Mouse (Mus musculus) bone marrow, adult 2 months (tissue): Measurements from ENCODE around the gene Dzip1l. TPM values are rescaled to one million over a fixed set of nuclear protein-coding genes. Genes with fewer than 3 reads are reported as not detected.

ENCODE experiments used
- H3K27ac ChIP-seq: fragments of 200-500 bp; 2 replicates; pipeline ENCODE4 v1.5.1; 2012; ENCODE audit warnings: low read depth, mild to moderate bottlenecking, control low read depth, inconsistent platforms, low read length; ENCODE audit not compliant: control insufficient read depth, poor library complexity, insufficient read depth
- H3K4me1 ChIP-seq: fragments of 200-500 bp; 2 replicates; pipeline ENCODE4 v1.6.1; 2011; ENCODE audit warnings: low read length; ENCODE audit not compliant: control insufficient read depth, insufficient read depth
- H3K4me3 ChIP-seq: fragments of 200-500 bp; replicated peaks from 2 replicates; pipeline ENCODE3; 2011; ENCODE audit warnings: mild to moderate bottlenecking, low read depth, low read length, control low read depth; ENCODE audit not compliant: control insufficient read depth
- CTCF ChIP-seq: fragments of 200-500 bp; IDR thresholded peaks from 2 replicates; pipeline ENCODE4 v1.5.1; 2011; ENCODE audit warnings: low read length, control low read depth; ENCODE audit not compliant: control insufficient read depth, insufficient read depth
- POLR2A ChIP-seq: fragments of 200-500 bp; IDR thresholded peaks from 2 replicates; pipeline ENCODE4 v1.6.1; 2011; ENCODE audit warnings: low read depth, mild to moderate bottlenecking, control low read depth, low read length, borderline replicate concordance; ENCODE audit not compliant: control insufficient read depth
- WGBS: fragments of 180-500 bp; shearing (Covaris S2); methylation state at CpG from one replicate; pipeline ENCODE4 v1.1.7; 2018; 5-methylcytosine and 5-hydroxymethylcytosine counted together
- polyA plus RNA-seq: library from polyadenylated mRNA; stranded (reverse); fragments of >200 nt; gene quantifications from 2 replicates; pipeline ENCODE4 v1.2.4, GENCODE M21; 2011; ENCODE audit warnings: low replicate concordance; ENCODE audit not compliant: missing spikeins, insufficient read depth, insufficient read length

Gene Dzip1l
- polyA plus RNA-seq, 1 experiment, result 1.0 TPM

GRCm38 (mm10) chr9:99620196-99620595 lies 9.1 kb upstream of the Dzip1l start:
- H3K4me3 ChIP-seq, result no peak overlapping the region
- no peak overlapping the region for H3K27ac ChIP-seq
- no peaks in the 10 kb centered on the region for H3K4me1 ChIP-seq
- TF ChIP-seq POLR2A, result no peak
- TF ChIP-seq CTCF, result no peak
- WGBS, result 87% methylated on average over 11 of the region's 11 CpGs

- 54% methylated on average over 1 of the region's 1 CpGs for WGBS
- H3K27ac ChIP-seq, result no peak overlapping the region
- no peak for TF ChIP-seq CTCF
- no peaks in the 10 kb centered on the region for H3K4me1 ChIP-seq
- no peak overlapping the region for H3K4me3 ChIP-seq
Measured at GRCm38 (mm10) chr9:99622034-99622433, 7.3 kb upstream of the Dzip1l start.

GRCm38 (mm10) chr9:99622966-99623365 lies 6.3 kb upstream of the Dzip1l start:
- H3K4me3 ChIP-seq, result no peak overlapping the region
- H3K4me1 ChIP-seq, result no peaks in the 10 kb centered on the region
- TF ChIP-seq CTCF (no peak), POLR2A (no peak)
- no peak overlapping the region for H3K27ac ChIP-seq
- WGBS, result 53% methylated on average over 2 of the region's 2 CpGs

GRCm38 (mm10) chr9:99624117-99624516 lies 5.2 kb upstream of the Dzip1l start:
- TF ChIP-seq POLR2A (no peak), CTCF (no peak)
- no peak overlapping the region for H3K27ac ChIP-seq
- H3K4me3 ChIP-seq, result no peak overlapping the region
- WGBS, result 75% methylated on average over 6 of the region's 6 CpGs
- no peaks in the 10 kb centered on the region for H3K4me1 ChIP-seq

- H3K27ac ChIP-seq, result no peak overlapping the region
- no peaks in the 10 kb centered on the region for H3K4me1 ChIP-seq
- 82% methylated on average over 4 of the region's 4 CpGs for WGBS
- TF ChIP-seq CTCF, result no peak
- TF ChIP-seq POLR2A, result no peak
- H3K4me3 ChIP-seq, result no peak overlapping the region
Measured at GRCm38 (mm10) chr9:99628581-99628980, 715 bp upstream of the Dzip1l start.

- Histone ChIP-seq H3K4me1 (no peaks in the 10 kb centered on the region), H3K4me3 (no peak overlapping the region), H3K27ac (no peak overlapping the region)
- TF ChIP-seq POLR2A (no peak), CTCF (no peak)
- 24% methylated on average over 11 of the region's 11 CpGs for WGBS
Measured at GRCm38 (mm10) chr9:99630071-99630470, 775 bp downstream of the Dzip1l start.

- Histone ChIP-seq H3K4me1 (no peaks in the 10 kb centered on the region), H3K27ac (no peak overlapping the region), H3K4me3 (no peak overlapping the region)
- 65% methylated on average over 9 of the region's 9 CpGs for WGBS
- TF ChIP-seq POLR2A (no peak), CTCF (no peak)
Measured at GRCm38 (mm10) chr9:99630528-99631125, 1.3 kb downstream of the Dzip1l start.

- no peaks in the 10 kb centered on the region for H3K4me1 ChIP-seq
- TF ChIP-seq POLR2A (no peak), CTCF (no peak)
- no peak overlapping the region for H3K27ac ChIP-seq
- H3K4me3 ChIP-seq, result no peak overlapping the region
- WGBS, result 73% methylated on average over 2 of the region's 2 CpGs
Measured at GRCm38 (mm10) chr9:99631781-99632180, 2.5 kb downstream of the Dzip1l start.

GRCm38 (mm10) chr9:99632264-99632663 lies 3.0 kb downstream of the Dzip1l start:
- TF ChIP-seq CTCF (no peak), POLR2A (no peak)
- H3K4me3 ChIP-seq, result no peak overlapping the region
- 78% methylated on average over 8 of the region's 8 CpGs for WGBS
- H3K27ac ChIP-seq, result no peak overlapping the region
- no peaks in the 10 kb centered on the region for H3K4me1 ChIP-seq
